Mouse (Mus musculus) stomach, embryonic 14.5 days (tissue): ENCODE measurements around the gene Lrmda. TPM values are rescaled to one million over a fixed set of nuclear protein-coding genes. Genes with fewer than 3 reads are reported as not detected.

Experiments
- microRNA-seq: library from miRNA; unstranded; fragments of <30 nt; microRNA quantifications from one replicate; pipeline ENCODE4, GENCODE M21; 2016
- polyA plus RNA-seq: library from polyadenylated mRNA; unstranded; fragments of >200 nt; fragmentation: Nextera tagmentation; extraction: Ambion mirVana; gene quantifications from 2 replicates; pipeline ENCODE4 v1.2.1, GENCODE M21; 2014

The Lrmda gene
- polyA plus RNA-seq, 1 experiment from 2014 or later = 0.46 TPM

Small RNAs within 50 kb of the gene (microRNA-seq; reads per million reads assigned to microRNA genes)
- not detected for gene Gm27532

Other genes starting within 250 kb of the Lrmda start
- 271 and 278 TPM in 2 replicates for gene Vdac2, start 194.5 kb upstream of the Lrmda start, polyA plus RNA-seq
- 25.8 and 29.8 TPM in 2 replicates for gene Comtd1, start 170.7 kb upstream of the Lrmda start, polyA plus RNA-seq
- gene Zfp503, start 30.1 kb upstream of the Lrmda start, polyA plus RNA-seq = 15.2 and 17.0 TPM in 2 replicates